Mouse (Mus musculus): ENCODE data around the gene Dclk1.

DNA sequence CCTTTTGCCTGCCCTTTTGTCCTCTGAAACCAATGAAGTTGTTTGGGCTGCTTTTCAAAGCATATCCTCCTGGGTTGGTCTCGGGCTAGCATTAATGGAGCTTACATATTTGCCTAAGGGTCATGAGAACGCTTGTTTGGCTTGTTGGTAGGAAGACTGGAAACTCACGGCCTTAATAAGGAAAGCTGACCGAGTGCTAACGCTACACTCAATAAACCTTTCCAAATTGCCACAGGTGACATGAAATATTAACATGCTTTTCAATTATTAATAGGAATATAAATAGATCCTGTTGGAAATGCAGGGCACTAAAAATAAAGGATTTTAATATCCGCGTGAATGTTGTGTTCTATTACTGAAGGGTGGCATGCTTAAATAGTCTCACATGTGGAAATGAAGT is 257.1 kb downstream of the Dclk1 start:
- TF ChIP-seq POLR2A (IDR thresholded peaks at IDR 0.05; ENCODE audit: low read depth, low read length), result no peak
- TF ChIP-seq CTCF (IDR thresholded peaks at IDR 0.05; ENCODE audit: borderline replicate concordance, insufficient read depth, low read length), result no peak
